In genomic region chr17:8368570-8368969, GRCm38 (mm10) we compare ENCODE assay signal across 10 mouse cellular contexts. TPM values are rescaled to one million over a fixed set of nuclear protein-coding genes. Genes with fewer than 3 reads are reported as not detected.
DNase-seq lines count a peak whose midpoint lies in the region; ATAC-seq and TF ChIP-seq lines count a peak whose summit lies in the region.
"Had no signal": no experiment of that assay in that cellular context is flagged by ENCODE, and none has a peak within 500 bp of the region (broad histone marks: within the 10 kb centered on the region; RNA-seq: fewer than 3 reads in every experiment).

No protein-coding gene starts in this region.

- DNase-seq in brain, embryonic 18.5 days (ENCODE audit: low read depth, low spot score), result peak; percentile 88
- DNase-seq in embryonic facial prominence, embryonic 11.5 days (ENCODE audit: low spot score), result peak; percentile 43
- DNase-seq in hindbrain, postnatal 0 days (ENCODE audit: low spot score), result peak; percentile 96
- DNase-seq in midbrain, postnatal 0 days (ENCODE audit: low spot score), result peak; percentile 97
- DNase-seq in thymus, postnatal 4 days, result no peak
- DNase-seq in urinary bladder, postnatal 25 days (ENCODE audit: low spot score), result no peak
- no peak for DNase-seq in thymus, postnatal 25 days

- ATAC-seq in embryonic facial prominence, embryonic 11.5 days (replicated peaks; ENCODE audit: insufficient number of reproducible peaks, low FRiP score, low TSS enrichment, low read depth), result no peak
- peak; percentile 83 for ATAC-seq in hindbrain, postnatal 0 days
- peak; percentile 87 for ATAC-seq in midbrain, postnatal 0 days (ENCODE audit: low FRiP score)
- ATAC-seq in granulocyte monocyte progenitor cell, adult 5-6 weeks (replicated peaks; ENCODE audit: poor library complexity, severe bottlenecking), result no peak

- H3K4me2 ChIP-seq in embryonic facial prominence, embryonic 11.5 days (ENCODE audit: low read depth, low read length), result no peak overlapping the region
- peak overlapping the region; percentile 43 for H3K4me2 ChIP-seq in hindbrain, postnatal 0 days (ENCODE audit: low read depth, low read length)
- peak overlapping the region; percentile 35 for H3K4me2 ChIP-seq in midbrain, postnatal 0 days (ENCODE audit: low read depth, low read length, poor library complexity, severe bottlenecking)

- H3K27me3 ChIP-seq in embryonic facial prominence, embryonic 11.5 days (ENCODE audit: control insufficient read depth, insufficient read depth, low read length), result no peaks in the 10 kb centered on the region
- H3K27me3 ChIP-seq in hindbrain, postnatal 0 days (ENCODE audit: insufficient read depth, low read length), result no peaks in the 10 kb centered on the region
- H3K27me3 ChIP-seq in midbrain, postnatal 0 days (ENCODE audit: insufficient read depth, low read length), result no peaks in the 10 kb centered on the region

- peaks cover 12% of the 10 kb centered on the region for H3K4me1 ChIP-seq in embryonic facial prominence, embryonic 11.5 days (ENCODE audit: control insufficient read depth, insufficient read depth, low read length)
- peaks cover 35% of the 10 kb centered on the region for H3K4me1 ChIP-seq in hindbrain, postnatal 0 days (ENCODE audit: insufficient read depth, low read length)
- peaks cover 41% of the 10 kb centered on the region for H3K4me1 ChIP-seq in midbrain, postnatal 0 days (ENCODE audit: insufficient read depth, low read length)

- WGBS in embryonic facial prominence, embryonic 11.5 days, result 12% methylated on average over 8 of the region's 8 CpGs
- 7% methylated on average over 8 of the region's 8 CpGs for WGBS in hindbrain, postnatal 0 days
- 2% methylated on average over 8 of the region's 8 CpGs for WGBS in midbrain, postnatal 0 days

- no peak overlapping the region for H3K4me3 ChIP-seq in embryonic facial prominence, embryonic 11.5 days (ENCODE audit: low read depth, low read length)
- H3K4me3 ChIP-seq in hindbrain, postnatal 0 days (ENCODE audit: low read length), result no peak overlapping the region
- no peak overlapping the region for H3K4me3 ChIP-seq in midbrain, postnatal 0 days (ENCODE audit: low read depth, low read length)
- H3K4me3 ChIP-seq: erythroblast, embryonic 14.5 days had no signal

- no peak overlapping the region for H3K27ac ChIP-seq in embryonic facial prominence, embryonic 11.5 days (replicated peaks; ENCODE audit: low read depth, low read length)
- peak overlapping the region; percentile 99 for H3K27ac ChIP-seq in hindbrain, postnatal 0 days
- H3K27ac ChIP-seq in midbrain, postnatal 0 days (ENCODE audit: low read depth, low read length), result peak overlapping the region; percentile 100
- H3K27ac ChIP-seq: liver, embryonic 14.5 days had no signal

- H3K9me3 ChIP-seq in embryonic facial prominence, embryonic 11.5 days (replicated peaks; ENCODE audit: control insufficient read depth, low read length), result no peaks in the 10 kb centered on the region
- H3K9me3 ChIP-seq in hindbrain, postnatal 0 days (ENCODE audit: low read length), result no peaks in the 10 kb centered on the region
- no peaks in the 10 kb centered on the region for H3K9me3 ChIP-seq in midbrain, postnatal 0 days (ENCODE audit: low read length)

- H3K9ac ChIP-seq in embryonic facial prominence, embryonic 11.5 days (replicated peaks; ENCODE audit: low read length), result no peak overlapping the region
- peak overlapping the region; percentile 28; the same call in 1 of the 2 replicates for H3K9ac ChIP-seq in hindbrain, postnatal 0 days (replicated peaks; ENCODE audit: low read length)
- peak overlapping the region; percentile 44; the same call in 1 of the 2 replicates for H3K9ac ChIP-seq in midbrain, postnatal 0 days (replicated peaks; ENCODE audit: low read length, poor library complexity, severe bottlenecking)
- H3K9ac ChIP-seq: liver, embryonic 14.5 days had no signal

- TF ChIP-seq CTCF in hindbrain, postnatal 0 days (IDR thresholded peaks at IDR 0.05; ENCODE audit: low read depth), result peak; percentile 4; the same call in 1 of the 2 replicates
- no peak; the same call in 1 of the 2 replicates for TF ChIP-seq CTCF in midbrain, postnatal 0 days (IDR thresholded peaks at IDR 0.05)

- H3K36me3 ChIP-seq in embryonic facial prominence, embryonic 11.5 days (replicated peaks; ENCODE audit: control insufficient read depth, insufficient read depth, low read depth, low read length), result no peaks in the 10 kb centered on the region
- H3K36me3 ChIP-seq in hindbrain, postnatal 0 days (ENCODE audit: insufficient read depth, low read length), result no peaks in the 10 kb centered on the region
- no peaks in the 10 kb centered on the region for H3K36me3 ChIP-seq in midbrain, postnatal 0 days (ENCODE audit: insufficient read depth, low read length)

RNA-seq across cellular contexts. Expression of gene T2, which starts 12.8 kb away (rescaled TPM):
- polyA plus RNA-seq in embryonic facial prominence, embryonic 11.5 days (2014; fragmentation: Nextera tagmentation; extraction: Ambion mirVana), result 0.74 and 1.2 TPM in 2 replicates
- total RNA-seq in hindbrain, postnatal 0 days (2014; rRNA removed), result 0.10 and 0.11 TPM in 2 replicates
- 0.55 and 0.69 TPM in 2 replicates for polyA plus RNA-seq in hindbrain, postnatal 0 days (2015; fragmentation: Nextera tagmentation; extraction: Ambion mirVana)
- total RNA-seq in midbrain, postnatal 0 days (2014; rRNA removed), result 0.38 and 2.1 TPM in 2 replicates
- 0.81 and 0.90 TPM in 2 replicates for polyA plus RNA-seq in midbrain, postnatal 0 days (2015; fragmentation: Nextera tagmentation; extraction: Ambion mirVana)
- total RNA-seq in granulocyte monocyte progenitor cell, adult 5-6 weeks (2014; fragmentation: Nextera tagmentation), result not detected in 2 replicates
- not detected in 2 replicates for total RNA-seq in granulocyte monocyte progenitor cell, adult 5-6 weeks (2017)
- polyA plus RNA-seq: erythroblast, embryonic 14.5 days had no signal

RNA-seq across cellular contexts. Expression of gene Prr18, which starts 31.3 kb away (rescaled TPM):
- 0.31 and 0.49 TPM in 2 replicates for polyA plus RNA-seq in embryonic facial prominence, embryonic 11.5 days (2014; fragmentation: Nextera tagmentation; extraction: Ambion mirVana)
- 40.9 and 41.2 TPM in 2 replicates for total RNA-seq in hindbrain, postnatal 0 days (2014; rRNA removed)
- polyA plus RNA-seq in hindbrain, postnatal 0 days (2015; fragmentation: Nextera tagmentation; extraction: Ambion mirVana), result 17.6 and 18.0 TPM in 2 replicates
- total RNA-seq in midbrain, postnatal 0 days (2014; rRNA removed), result 29.8 and 31.5 TPM in 2 replicates
- polyA plus RNA-seq in midbrain, postnatal 0 days (2015; fragmentation: Nextera tagmentation; extraction: Ambion mirVana), result 15.7 and 15.9 TPM in 2 replicates
- not detected in 2 replicates for total RNA-seq in granulocyte monocyte progenitor cell, adult 5-6 weeks (2014; fragmentation: Nextera tagmentation)
- total RNA-seq in granulocyte monocyte progenitor cell, adult 5-6 weeks (2017), result not detected in 2 replicates

RNA-seq across cellular contexts. Expression of gene Sft2d1, which starts 57.7 kb away (rescaled TPM):
- 47.5 and 48.3 TPM in 2 replicates for polyA plus RNA-seq in embryonic facial prominence, embryonic 11.5 days (2014; fragmentation: Nextera tagmentation; extraction: Ambion mirVana)
- 74.5 and 98.7 TPM in 2 replicates for total RNA-seq in hindbrain, postnatal 0 days (2014; rRNA removed)
- 171 and 172 TPM in 2 replicates for polyA plus RNA-seq in hindbrain, postnatal 0 days (2015; fragmentation: Nextera tagmentation; extraction: Ambion mirVana)
- total RNA-seq in midbrain, postnatal 0 days (2014; rRNA removed), result 113 and 130 TPM in 2 replicates
- polyA plus RNA-seq in midbrain, postnatal 0 days (2015; fragmentation: Nextera tagmentation; extraction: Ambion mirVana), result 221 and 235 TPM in 2 replicates
- total RNA-seq in granulocyte monocyte progenitor cell, adult 5-6 weeks (2014; fragmentation: Nextera tagmentation), result 84.0 and 86.0 TPM in 2 replicates
- total RNA-seq in granulocyte monocyte progenitor cell, adult 5-6 weeks (2017), result 32.9 and 33.3 TPM in 2 replicates

Comparison
In these comparisons a context has a peak if more than half of its experiments do, and no peak if none do; other contexts are left out.
1. DNase-seq: peak in brain, embryonic 18.5 days (single experiment), embryonic facial prominence, embryonic 11.5 days (single experiment), hindbrain, postnatal 0 days (single experiment) and midbrain, postnatal 0 days (single experiment); none in thymus, postnatal 4 days (single experiment), urinary bladder, postnatal 25 days (single experiment) and thymus, postnatal 25 days (single experiment).
2. ATAC-seq: peak in hindbrain, postnatal 0 days (single experiment) and midbrain, postnatal 0 days (single experiment); none in embryonic facial prominence, embryonic 11.5 days (single experiment) and granulocyte monocyte progenitor cell, adult 5-6 weeks (single experiment).
3. RNA of gene Prr18, which starts 31.3 kb away (total RNA-seq): 40.9 to 41.2 TPM in hindbrain, postnatal 0 days and 29.8 to 31.5 TPM in midbrain, postnatal 0 days; not detected in granulocyte monocyte progenitor cell, adult 5-6 weeks; every median in the first group is over 10 times any median in the second.